Comparison of ENCODE assay signal across 31 mouse cellular contexts in the genomic region with DNA sequence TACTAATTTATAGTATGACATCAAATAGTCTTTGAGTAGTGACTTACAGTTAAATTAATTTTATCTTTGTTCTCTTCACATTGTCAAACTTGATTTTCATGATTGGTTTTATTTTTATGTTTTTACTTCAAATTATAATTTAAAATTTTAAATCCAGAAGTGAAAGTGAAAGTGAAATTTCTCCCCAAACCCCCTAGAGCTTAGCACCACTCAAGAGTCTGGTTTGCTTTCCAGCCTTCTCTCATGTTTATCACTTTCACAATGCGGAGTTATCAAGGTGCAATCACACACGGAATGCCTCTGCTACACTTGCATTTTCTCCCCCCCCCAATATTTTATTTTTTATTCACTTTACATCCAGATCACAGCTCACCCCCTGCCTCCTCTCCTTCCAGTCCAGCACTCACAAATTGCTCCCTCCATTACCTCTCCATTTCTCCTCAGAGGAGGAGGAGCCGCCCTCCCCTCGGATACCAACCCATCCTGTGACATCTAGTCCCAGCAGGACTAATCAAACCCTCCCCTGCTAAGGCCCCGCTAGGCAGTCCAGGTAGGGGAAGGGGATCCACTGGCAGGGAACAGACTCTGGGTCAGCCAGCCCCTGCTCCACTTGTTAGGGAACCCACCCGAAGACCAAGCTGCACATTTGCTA. TPM values are rescaled to one million over a fixed set of nuclear protein-coding genes. Genes with fewer than 3 reads are reported as not detected.
DNase-seq lines count a peak whose midpoint lies in the region; ATAC-seq lines count a peak whose summit lies in the region.
"Had no signal": no experiment of that assay in that cellular context is flagged by ENCODE, and none has a peak within 500 bp of the region (broad histone marks: within the 10 kb centered on the region; RNA-seq: fewer than 3 reads in every experiment).

No protein-coding gene starts in this region.

- peak; percentile 38 for DNase-seq in 416B (ENCODE audit: low read depth)
- DNase-seq in induced T-regulatory cell, adult 2 months (ENCODE audit: low read depth) = peak; percentile 66
- no peak for DNase-seq in layer of hippocampus, adult 18-20 months (ENCODE audit: low spot score in 2 of 2)
- no peak for DNase-seq in cerebellum, postnatal 36 days
- DNase-seq: adrenal gland, adult 8-10 months; cerebellum, adult 18-20 months; cerebellum, postnatal 14 days; forebrain, postnatal 0 days; gastrocnemius, postnatal 36 days; heart, postnatal 4 days; kidney, adult 11 months; kidney, postnatal 4 days; layer of hippocampus, postnatal 36 days; lung, adult 2 months; midbrain, embryonic 14.5 days; retina, postnatal 1 day; right cerebral cortex, postnatal 25 days; spleen, adult 18-20 months had no signal

- no peak for ATAC-seq in megakaryocyte, adult 5-6 weeks (ENCODE audit: poor library complexity, severe bottlenecking)
- peak; percentile 65 for ATAC-seq in CD4-positive, CD25-positive, alpha-beta regulatory T cell, adult 4 months
- no peak for ATAC-seq in midbrain, embryonic 16.5 days
- ATAC-seq: liver, embryonic 12.5 days had no signal

- H3K36me3 ChIP-seq in megakaryocyte, embryonic 14.5 days (replicated peaks; ENCODE audit: low read length) = peaks cover 65% of the 10 kb centered on the region
- H3K36me3 ChIP-seq in midbrain, embryonic 16.5 days (ENCODE audit: control insufficient read depth, insufficient read depth, low read length) = peaks cover 6% of the 10 kb centered on the region; the same call in 1 of the 2 replicates
- H3K36me3 ChIP-seq: hindbrain, embryonic 15.5 days; neural tube, embryonic 13.5 days; stomach, embryonic 15.5 days had no signal

- H3K9me3 ChIP-seq in megakaryocyte, embryonic 14.5 days = no peaks in the 10 kb centered on the region
- H3K9me3 ChIP-seq in midbrain, embryonic 16.5 days (replicated peaks; ENCODE audit: control insufficient read depth, low read length, poor library complexity, severe bottlenecking) = no peaks in the 10 kb centered on the region
- H3K9me3 ChIP-seq: embryonic facial prominence, embryonic 12.5 days; G1E; heart, embryonic 15.5 days; hindbrain, embryonic 15.5 days; kidney, embryonic 15.5 days; limb, embryonic 12.5 days; liver, embryonic 12.5 days; neural tube, embryonic 13.5 days; stomach, embryonic 15.5 days had no signal

- H3K27ac ChIP-seq in midbrain, embryonic 16.5 days (ENCODE audit: low read length) = no peak overlapping the region
- H3K27ac ChIP-seq: embryonic facial prominence, embryonic 12.5 days; heart, embryonic 15.5 days; hindbrain, embryonic 15.5 days; kidney, embryonic 15.5 days; limb, embryonic 12.5 days; liver, embryonic 12.5 days; neural tube, embryonic 13.5 days; stomach, embryonic 15.5 days had no signal

- no peaks in the 10 kb centered on the region for H3K27me3 ChIP-seq in megakaryocyte, embryonic 14.5 days (replicated peaks)
- no peaks in the 10 kb centered on the region for H3K27me3 ChIP-seq in midbrain, embryonic 16.5 days (ENCODE audit: control insufficient read depth, insufficient read depth, low read depth, low read length)
- H3K27me3 ChIP-seq: embryonic facial prominence, embryonic 12.5 days; heart, embryonic 15.5 days; hindbrain, embryonic 15.5 days; kidney, embryonic 15.5 days; limb, embryonic 12.5 days; liver, embryonic 12.5 days; neural tube, embryonic 13.5 days; stomach, embryonic 15.5 days had no signal

- peak overlapping the region; percentile 81 for H3K4me3 ChIP-seq in megakaryocyte, embryonic 14.5 days (replicated peaks)
- H3K4me3 ChIP-seq in midbrain, embryonic 16.5 days (ENCODE audit: low read depth, low read length) = no peak overlapping the region
- H3K4me3 ChIP-seq: embryonic facial prominence, embryonic 12.5 days; heart, embryonic 15.5 days; hindbrain, embryonic 15.5 days; kidney, embryonic 15.5 days; limb, embryonic 12.5 days; liver, embryonic 12.5 days; neural tube, embryonic 13.5 days; stomach, embryonic 15.5 days had no signal

- peaks cover 74% of the 10 kb centered on the region for H3K4me1 ChIP-seq in megakaryocyte, embryonic 14.5 days
- H3K4me1 ChIP-seq in midbrain, embryonic 16.5 days (ENCODE audit: control insufficient read depth, insufficient read depth, low read length) = no peaks in the 10 kb centered on the region
- H3K4me1 ChIP-seq: kidney, embryonic 15.5 days; stomach, embryonic 15.5 days had no signal

- 75% methylated on average over 6 of the region's 6 CpGs for WGBS in midbrain, embryonic 16.5 days

- H3K9ac ChIP-seq in midbrain, embryonic 16.5 days (ENCODE audit: low read depth, low read length) = no peak overlapping the region
- H3K9ac ChIP-seq: embryonic facial prominence, embryonic 12.5 days; forebrain, postnatal 0 days; heart, embryonic 15.5 days; hindbrain, embryonic 15.5 days; kidney, embryonic 15.5 days; limb, embryonic 12.5 days; liver, embryonic 12.5 days; neural tube, embryonic 13.5 days; stomach, embryonic 15.5 days had no signal

- H3K4me2 ChIP-seq in midbrain, embryonic 16.5 days (ENCODE audit: low read length) = no peak overlapping the region
- H3K4me2 ChIP-seq: embryonic facial prominence, embryonic 12.5 days; heart, embryonic 15.5 days; hindbrain, embryonic 15.5 days; kidney, embryonic 15.5 days; limb, embryonic 12.5 days; liver, embryonic 12.5 days; neural tube, embryonic 13.5 days; stomach, embryonic 15.5 days had no signal

RNA-seq across cellular contexts. Expression of a gene that starts 59.2 kb away (rescaled TPM):
- polyA plus RNA-seq in megakaryocyte, embryonic 14.5 days (2012; ENCODE audit: insufficient read depth, low replicate concordance) = 1.4 and 1.9 TPM in 2 replicates
- total RNA-seq in megakaryocyte, adult 5-6 weeks (2015) = 17.8 and 18.7 TPM in 2 replicates
- total RNA-seq in megakaryocyte, adult 5-6 weeks (2017) = 24.0 and 26.6 TPM in 2 replicates
- 10 to 100 TPM; 58.6 to 79.7 TPM for polyA plus RNA-seq in CD4-positive, CD25-positive, alpha-beta regulatory T cell, adult 4 months (2017; shearing (Covaris generic))
- 38.8 and 42.7 TPM in 2 replicates for polyA plus RNA-seq in midbrain, embryonic 16.5 days (2015; fragmentation: Nextera tagmentation; extraction: Ambion mirVana)
- total RNA-seq in layer of hippocampus, adult 18-20 months (2021) = 10 to 100 TPM; 17.4 to 17.7 TPM

Comparison
In these comparisons a context has a peak if more than half of its experiments do, and no peak if none do; other contexts are left out.
1. DNase-seq: peak in 416B (single experiment) and induced T-regulatory cell, adult 2 months (single experiment); none in layer of hippocampus, adult 18-20 months (0 of 2) and cerebellum, postnatal 36 days (0 of 2).
2. RNA of a gene that starts 59.2 kb away (polyA plus RNA-seq): 58.6 to 79.7 TPM in CD4-positive, CD25-positive, alpha-beta regulatory T cell, adult 4 months and 38.8 to 42.7 TPM in midbrain, embryonic 16.5 days; 1.4 to 1.9 TPM in megakaryocyte, embryonic 14.5 days; every median in the first group is over 10 times any median in the second.